ENCODE assay signal across 12 mouse cellular contexts in the genomic region with DNA sequence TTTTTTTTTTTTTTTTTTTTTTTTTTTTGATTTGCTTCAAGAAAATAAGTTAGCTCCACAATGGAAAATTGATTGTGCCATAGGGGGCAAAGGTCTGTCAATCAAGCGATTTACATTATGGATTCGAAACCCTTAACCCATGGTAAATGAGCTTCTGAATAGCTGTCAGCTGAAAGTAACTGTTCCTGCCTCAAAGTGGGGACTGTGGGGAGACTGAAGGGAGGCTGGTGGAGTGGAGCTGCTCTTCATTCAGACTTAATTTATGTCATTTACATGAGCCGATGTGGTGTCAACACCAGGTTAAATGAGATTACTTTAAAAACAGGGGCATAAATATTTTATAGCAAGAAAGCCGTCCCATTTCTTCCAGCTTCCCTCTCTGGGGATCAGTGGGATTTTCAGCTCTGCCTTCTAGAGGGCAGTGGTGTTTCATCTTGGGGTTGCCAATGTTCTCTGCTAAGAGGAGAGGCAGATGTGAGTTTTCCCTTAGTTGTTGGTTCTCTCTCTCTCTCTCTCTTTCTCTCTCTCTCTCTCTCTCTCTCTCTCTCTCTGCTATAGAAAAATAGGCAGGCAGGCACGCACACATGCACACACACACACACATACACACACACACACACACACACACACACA. TPM values are rescaled to one million over a fixed set of nuclear protein-coding genes. Genes with fewer than 3 reads are reported as not detected.
DNase-seq lines count a peak whose midpoint lies in the region; ATAC-seq and TF ChIP-seq lines count a peak whose summit lies in the region.
"Had no signal": no experiment of that assay in that cellular context is flagged by ENCODE, and none has a peak within 500 bp of the region (broad histone marks: within the 10 kb centered on the region; RNA-seq: fewer than 3 reads in every experiment).

No protein-coding gene starts in this region.

- no peak for TF ChIP-seq POLR2A in MEL (IDR thresholded peaks at IDR 0.05; ENCODE audit: control insufficient read depth in 1 of 2, insufficient read depth in 1 of 2, low read depth in 1 of 2, low read length in 2 of 2, poor library complexity in 1 of 2)

- TF ChIP-seq CTCF in intestine, postnatal 0 days (IDR thresholded peaks at IDR 0.05; ENCODE audit: low read depth), result peak; percentile 68
- TF ChIP-seq CTCF in MEL (IDR thresholded peaks at IDR 0.05 in 2 of 3, conservative IDR thresholded peaks at IDR 0.05 in 1 of 3; ENCODE audit: control insufficient read depth in 1 of 3, insufficient read depth in 1 of 3, low read depth in 2 of 3, low read length in 3 of 3, poor library complexity in 1 of 3, severe bottlenecking in 1 of 3), result peak; percentile 13 to 58 (median 37); a peak in 3 of 6 replicates
- peak; percentile 64 for TF ChIP-seq CTCF in hindbrain, postnatal 0 days (IDR thresholded peaks at IDR 0.05; ENCODE audit: low read depth)

- no peaks in the 10 kb centered on the region for H3K4me1 ChIP-seq in intestine, postnatal 0 days (replicated peaks; ENCODE audit: control insufficient read depth, insufficient read depth, low read length)
- no peaks in the 10 kb centered on the region for H3K4me1 ChIP-seq in intestine, embryonic 16.5 days (ENCODE audit: control insufficient read depth, insufficient read depth, low read length)
- peaks cover 19 to 28% of the 10 kb centered on the region in 2 experiments for H3K4me1 ChIP-seq in MEL (ENCODE audit: control insufficient read depth in 1 of 2, insufficient read depth in 2 of 2, low read length in 2 of 2)
- H3K4me1 ChIP-seq in hindbrain, postnatal 0 days (ENCODE audit: insufficient read depth, low read length), result no peaks in the 10 kb centered on the region
- H3K4me1 ChIP-seq: heart, embryonic 10.5 days; limb, embryonic 12.5 days had no signal

- no peak overlapping the region for H3K4me3 ChIP-seq in intestine, postnatal 0 days (ENCODE audit: low read depth, low read length)
- no peak overlapping the region for H3K4me3 ChIP-seq in intestine, embryonic 16.5 days (ENCODE audit: low read length)
- H3K4me3 ChIP-seq in MEL (ENCODE audit: control insufficient read depth in 1 of 2, insufficient read depth in 1 of 2, low read depth in 2 of 2, low read length in 2 of 2), result no peak overlapping the region
- H3K4me3 ChIP-seq in hindbrain, postnatal 0 days (ENCODE audit: low read length), result no peak overlapping the region
- H3K4me3 ChIP-seq: heart, embryonic 10.5 days; limb, embryonic 12.5 days had no signal

- H3K27me3 ChIP-seq in intestine, postnatal 0 days (replicated peaks; ENCODE audit: control insufficient read depth, insufficient read depth, low read length), result no peaks in the 10 kb centered on the region
- no peaks in the 10 kb centered on the region for H3K27me3 ChIP-seq in intestine, embryonic 16.5 days (replicated peaks; ENCODE audit: control insufficient read depth, insufficient read depth, low read length)
- no peaks in the 10 kb centered on the region for H3K27me3 ChIP-seq in MEL (ENCODE audit: control insufficient read depth in 1 of 2, insufficient read depth in 2 of 2, low read length in 2 of 2)
- no peaks in the 10 kb centered on the region for H3K27me3 ChIP-seq in hindbrain, postnatal 0 days (ENCODE audit: insufficient read depth, low read length)

- TF ChIP-seq EP300 in MEL (IDR thresholded peaks at IDR 0.05; ENCODE audit: low read depth in 1 of 2, low read length in 2 of 2), result no peak; a peak in 1 of 4 replicates

- no peak overlapping the region for H3K4me2 ChIP-seq in intestine, postnatal 0 days (replicated peaks; ENCODE audit: low read depth)
- H3K4me2 ChIP-seq in intestine, embryonic 16.5 days (ENCODE audit: low read depth, low read length), result no peak overlapping the region
- no peak overlapping the region for H3K4me2 ChIP-seq in hindbrain, postnatal 0 days (ENCODE audit: low read depth, low read length)
- H3K4me2 ChIP-seq: limb, embryonic 12.5 days had no signal

- 68% methylated on average over 5 of the region's 5 CpGs for WGBS in intestine, postnatal 0 days
- WGBS in intestine, embryonic 16.5 days, result 60% methylated on average over 5 of the region's 5 CpGs
- whole genome bisulfite sequencing in hindbrain, postnatal 0 days, result 47% methylated on average over 5 of the region's 5 CpGs

- H3K27ac ChIP-seq in intestine, postnatal 0 days (ENCODE audit: low read depth, low read length), result no peak overlapping the region
- no peak overlapping the region for H3K27ac ChIP-seq in intestine, embryonic 16.5 days (ENCODE audit: low read length)
- peak overlapping the region; percentile 55 for H3K27ac ChIP-seq in MEL (ENCODE audit: control insufficient read depth, low read depth, low read length)
- no peak overlapping the region for H3K27ac ChIP-seq in hindbrain, postnatal 0 days
- H3K27ac ChIP-seq: heart, embryonic 10.5 days; limb, embryonic 12.5 days had no signal

- no peak overlapping the region for H3K9ac ChIP-seq in intestine, postnatal 0 days (ENCODE audit: low read depth, low read length)
- no peak overlapping the region for H3K9ac ChIP-seq in intestine, embryonic 16.5 days (ENCODE audit: low read depth, low read length)
- H3K9ac ChIP-seq in MEL (ENCODE audit: control insufficient read depth, low read depth, low read length, poor library complexity, severe bottlenecking), result no peak overlapping the region
- H3K9ac ChIP-seq in hindbrain, postnatal 0 days (replicated peaks; ENCODE audit: low read length), result no peak overlapping the region
- H3K9ac ChIP-seq: limb, embryonic 12.5 days had no signal

- peak; percentile 72 for TF ChIP-seq RAD21 in MEL (IDR thresholded peaks at IDR 0.05; ENCODE audit: low read depth, low read length)

- no peaks in the 10 kb centered on the region for H3K9me3 ChIP-seq in intestine, postnatal 0 days (ENCODE audit: control insufficient read depth)
- no peaks in the 10 kb centered on the region for H3K9me3 ChIP-seq in intestine, embryonic 16.5 days (ENCODE audit: control insufficient read depth, low read length)
- no peaks in the 10 kb centered on the region for H3K9me3 ChIP-seq in MEL (replicated peaks; ENCODE audit: insufficient read depth, low read length)
- H3K9me3 ChIP-seq in hindbrain, postnatal 0 days (ENCODE audit: low read length), result no peaks in the 10 kb centered on the region
- H3K9me3 ChIP-seq: heart, embryonic 10.5 days; limb, embryonic 12.5 days had no signal

- no peaks in the 10 kb centered on the region for H3K79me2 ChIP-seq in MEL (ENCODE audit: control insufficient read depth, insufficient read depth, low read length, poor library complexity)

- peak; percentile 35 for DNase-seq in adrenal gland, postnatal 14 days
- no peak for DNase-seq in adrenal gland, adult 18-20 months (ENCODE audit: low spot score in 2 of 2)
- DNase-seq in MEL (ENCODE audit: low read depth, low spot score), result peak; percentile 59
- DNase-seq in hindbrain, postnatal 0 days (ENCODE audit: low spot score), result peak; percentile 72
- DNase-seq in urinary bladder, postnatal 14 days (ENCODE audit: low spot score), result no peak
- no peak for DNase-seq in thymus, postnatal 25 days

- no peaks in the 10 kb centered on the region for H3K36me3 ChIP-seq in intestine, postnatal 0 days (ENCODE audit: control insufficient read depth, insufficient read depth)
- H3K36me3 ChIP-seq in intestine, embryonic 16.5 days (ENCODE audit: control insufficient read depth, insufficient read depth, low read length), result no peaks in the 10 kb centered on the region
- peaks cover 0 to 29% of the 10 kb centered on the region in 2 experiments; a peak in 2 of 4 replicates for H3K36me3 ChIP-seq in MEL (ENCODE audit: control insufficient read depth in 1 of 2, insufficient read depth in 2 of 2, low read length in 2 of 2)
- H3K36me3 ChIP-seq in hindbrain, postnatal 0 days (ENCODE audit: insufficient read depth, low read length), result no peaks in the 10 kb centered on the region
- H3K36me3 ChIP-seq: heart, embryonic 10.5 days had no signal

- ATAC-seq in intestine, postnatal 0 days, result no peak
- no peak for ATAC-seq in intestine, embryonic 16.5 days
- ATAC-seq in hindbrain, postnatal 0 days, result no peak
- ATAC-seq: Patski had no signal

TF ChIP-seq in MEL, 35 proteins besides CTCF, POLR2A, EP300 and RAD21:
- no peak for TF ChIP-seq POLR2AphosphoS5 (IDR thresholded peaks at IDR 0.05; ENCODE audit: borderline replicate concordance, low read depth, low read length)
- peak; percentile 84 for TF ChIP-seq ZNF384 (IDR thresholded peaks at IDR 0.05; ENCODE audit: low read depth, low read length)
- TF ChIP-seq JUND (IDR thresholded peaks at IDR 0.05; ENCODE audit: low read depth, low read length), result peak; percentile 90
- 0 out of 2 replicates have a peak, but pooled peaks have one; percentile 21 for TF ChIP-seq KAT2A (conservative IDR thresholded peaks at IDR 0.05; ENCODE audit: low read depth, low read length)
- no peak for TF ChIP-seq ZMIZ1 (IDR thresholded peaks at IDR 0.05; ENCODE audit: low read depth, low read length)
- 0 out of 2 replicates have a peak, but pooled peaks have one; percentile 20 for TF ChIP-seq NELFE (IDR thresholded peaks at IDR 0.05; ENCODE audit: low read depth, low read length)
- TF ChIP-seq UBTF (IDR thresholded peaks at IDR 0.05; ENCODE audit: borderline replicate concordance, insufficient read depth, low read depth, low read length), result no peak
- no peak for TF ChIP-seq HCFC1 (IDR thresholded peaks at IDR 0.05; ENCODE audit: low read depth, low read length)
- TF ChIP-seq ZC3H11A (IDR thresholded peaks at IDR 0.05; ENCODE audit: low read depth, low read length), result peak; percentile 65
- 0 out of 2 replicates have a peak, but pooled peaks have one; percentile 6 for TF ChIP-seq USF1 (IDR thresholded peaks at IDR 0.05; ENCODE audit: low read depth, low read length)
- peak; percentile 63 for TF ChIP-seq SMC3 (IDR thresholded peaks at IDR 0.05; ENCODE audit: low read depth, low read length)
- no peak for TF ChIP-seq MYC (IDR thresholded peaks at IDR 0.05; ENCODE audit: low read depth, low read length)
- TF ChIP-seq MXI1 (IDR thresholded peaks at IDR 0.05; ENCODE audit: low read depth, low read length), result no peak; the same call in 1 of the 2 replicates
- TF ChIP-seq RCOR1 (IDR thresholded peaks at IDR 0.05; ENCODE audit: low read depth, low read length), result peak; percentile 48; the same call in 1 of the 2 replicates
- TF ChIP-seq TBP (IDR thresholded peaks at IDR 0.05; ENCODE audit: low read depth, low read length), result no peak
- TF ChIP-seq GATA1 (IDR thresholded peaks at IDR 0.05; ENCODE audit: low read depth, low read length), result no peak

RNA-seq across cellular contexts. Expression of a gene that starts 45.1 kb away (rescaled TPM):
- not detected in 2 replicates for total RNA-seq in adrenal gland, postnatal 14 days (2021)
- total RNA-seq in adrenal gland, adult 18-20 months (2021), result not detected
- polyA plus RNA-seq in intestine, postnatal 0 days (2015; fragmentation: Nextera tagmentation; extraction: Ambion mirVana), result not detected in 2 replicates
- polyA plus RNA-seq in intestine, embryonic 16.5 days (2015; fragmentation: Nextera tagmentation; extraction: Ambion mirVana), result not detected in 2 replicates
- not detected in 2 replicates for total RNA-seq in MEL (2012; rRNA removed)
- not detected for polyA plus RNA-seq in MEL (2012; ENCODE audit: insufficient read depth in 1 of 2, insufficient read length in 2 of 2, low read depth in 1 of 2, low replicate concordance in 2 of 2, missing spikeins in 1 of 2)
- not detected in 2 replicates for total RNA-seq in hindbrain, postnatal 0 days (2014; rRNA removed)
- polyA plus RNA-seq in hindbrain, postnatal 0 days (2015; fragmentation: Nextera tagmentation; extraction: Ambion mirVana), result not detected in 2 replicates
- polyA plus RNA-seq: heart, embryonic 10.5 days; kidney, embryonic 16.5 days; limb, embryonic 12.5 days; Patski had no signal

Comparison
In these comparisons a context has a peak if more than half of its experiments do, and no peak if none do; other contexts are left out.
1. DNase-seq: peak in adrenal gland, postnatal 14 days (single experiment), MEL (single experiment) and hindbrain, postnatal 0 days (single experiment); none in adrenal gland, adult 18-20 months (0 of 2), urinary bladder, postnatal 14 days (single experiment) and thymus, postnatal 25 days (single experiment).
2. Peak in every context shown above with its lines, with median percentiles within 50 percentile points of each other: CTCF ChIP-seq.